Mouse (Mus musculus) heart, postnatal 0 days (tissue): Measurements from ENCODE around the gene Abat. TPM values are rescaled to one million over a fixed set of nuclear protein-coding genes. Genes with fewer than 3 reads are reported as not detected.

Experiments
- ATAC-seq: fragments of 200-750 bp; cut with Nextera tagmentation; 2 replicates; pipeline ENCODE4 v1.8.0; 2017; ENCODE audit warnings: low read depth, moderate number of reproducible peaks, moderate library complexity; ENCODE audit not compliant: insufficient read depth
- DNase-seq: peaks from one replicate; pipeline ENCODE4 v3.0.0-alpha.2; 2016; ENCODE audit warnings: low spot score
- H3K27ac ChIP-seq: fragments of 300-500 bp; sonication (generic); 2 replicates; pipeline ENCODE4 v1.5.1; 2014; ENCODE audit warnings: low read depth, mild to moderate bottlenecking
- H3K27me3 ChIP-seq: fragments of 300-500 bp; sonication (generic); 2 replicates; pipeline ENCODE4 v1.6.1; 2014; ENCODE audit warnings: low read length, mixed read lengths; ENCODE audit not compliant: control insufficient read depth, insufficient read depth
- H3K36me3 ChIP-seq: fragments of 300-500 bp; sonication (generic); replicated peaks from 2 replicates; pipeline ENCODE4 v1.6.1; 2014; ENCODE audit warnings: low read length, mixed read lengths; ENCODE audit not compliant: control insufficient read depth, insufficient read depth
- H3K4me1 ChIP-seq: fragments of 300-500 bp; sonication (generic); 2 replicates; pipeline ENCODE4 v1.6.1; 2014; ENCODE audit warnings: antibody characterized with exemption; ENCODE audit not compliant: control insufficient read depth, insufficient read depth
- H3K4me2 ChIP-seq: fragments of 300-500 bp; sonication (generic); 2 replicates; pipeline ENCODE4 v1.6.1; 2014; ENCODE audit warnings: low read depth, mild to moderate bottlenecking, low read length, moderate library complexity
- H3K4me3 ChIP-seq: fragments of 300-500 bp; sonication (generic); 2 replicates; pipeline ENCODE4 v1.5.1; 2014; ENCODE audit warnings: low read depth, low read length
- H3K9ac ChIP-seq: fragments of 300-500 bp; sonication (generic); replicated peaks from 2 replicates; pipeline ENCODE4 v1.6.1; 2014; ENCODE audit warnings: low read depth, low read length, mixed read lengths
- H3K9me3 ChIP-seq: fragments of 300-500 bp; sonication (generic); replicated peaks from 2 replicates; pipeline ENCODE4 v1.6.1; 2016; ENCODE audit warnings: low read length; ENCODE audit not compliant: control insufficient read depth
- CTCF ChIP-seq: IDR thresholded peaks from 2 replicates; pipeline ENCODE4 v1.5.1; 2016; ENCODE audit warnings: antibody characterized with exemption, control low read depth, low read depth
- EP300 ChIP-seq: IDR thresholded peaks from 2 replicates; pipeline ENCODE4 v1.6.1; 2016; ENCODE audit warnings: antibody characterized with exemption, low read depth
- WGBS: fragments of 180-500 bp; shearing (Covaris S2); extraction: QIAGEN DNeasy Blood & Tissue Kit; methylation state at CpG from one replicate; pipeline ENCODE4 v1.1.7; 2014; 5-methylcytosine and 5-hydroxymethylcytosine counted together
- polyA plus RNA-seq: library from polyadenylated mRNA; unstranded; fragments of >200 nt; fragmentation: Nextera tagmentation; extraction: Ambion mirVana; gene quantifications from 2 replicates; pipeline ENCODE4 v1.2.1, GENCODE M21; 2015
- total RNA-seq: library from RNA; depleted of rRNA; stranded (reverse); fragments of >200 nt; gene quantifications from 2 replicates; pipeline ENCODE4 v1.2.3, GENCODE M21; 2014; ENCODE audit warnings: low replicate concordance

Gene Abat
- total and polyA plus RNA-seq, 2 experiments from 2014 or later: 9.9 to 15.8 TPM

DNA sequence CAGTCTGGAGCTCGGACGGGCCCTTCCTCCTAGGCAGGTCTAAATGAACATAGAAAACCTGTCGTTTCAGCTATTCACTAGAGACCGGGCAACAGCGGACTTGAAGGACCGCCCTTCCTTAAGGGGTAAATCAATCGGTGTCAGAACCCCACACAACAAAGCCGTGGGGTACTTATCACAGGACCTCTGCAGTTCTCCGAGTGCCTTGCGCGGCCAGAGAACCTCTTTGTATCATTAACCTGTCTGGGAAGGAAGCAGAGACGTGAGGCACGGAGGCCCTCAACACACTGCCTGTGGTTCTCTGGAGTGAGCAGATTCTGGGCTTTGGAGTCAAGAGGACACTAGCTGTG lies 123.6 kb downstream of the Abat start:
- 0% methylated on average over 13 of the region's 13 CpGs for WGBS
- Histone ChIP-seq H3K4me2 (peak overlapping the region; percentile 82), H3K4me3 (peak overlapping the region; percentile 86), H3K4me1 (peaks cover 12% of the 10 kb centered on the region), H3K36me3 (peaks cover 4% of the 10 kb centered on the region; the same call in 1 of the 2 replicates), H3K9ac (peak overlapping the region; percentile 84), H3K9me3 (no peaks in the 10 kb centered on the region), H3K27me3 (no peaks in the 10 kb centered on the region), H3K27ac (peak overlapping the region; percentile 91)
- TF ChIP-seq CTCF: no peak
- TF ChIP-seq EP300: no peak
- ATAC-seq (no peak), DNase-seq (no peak)

DNA sequence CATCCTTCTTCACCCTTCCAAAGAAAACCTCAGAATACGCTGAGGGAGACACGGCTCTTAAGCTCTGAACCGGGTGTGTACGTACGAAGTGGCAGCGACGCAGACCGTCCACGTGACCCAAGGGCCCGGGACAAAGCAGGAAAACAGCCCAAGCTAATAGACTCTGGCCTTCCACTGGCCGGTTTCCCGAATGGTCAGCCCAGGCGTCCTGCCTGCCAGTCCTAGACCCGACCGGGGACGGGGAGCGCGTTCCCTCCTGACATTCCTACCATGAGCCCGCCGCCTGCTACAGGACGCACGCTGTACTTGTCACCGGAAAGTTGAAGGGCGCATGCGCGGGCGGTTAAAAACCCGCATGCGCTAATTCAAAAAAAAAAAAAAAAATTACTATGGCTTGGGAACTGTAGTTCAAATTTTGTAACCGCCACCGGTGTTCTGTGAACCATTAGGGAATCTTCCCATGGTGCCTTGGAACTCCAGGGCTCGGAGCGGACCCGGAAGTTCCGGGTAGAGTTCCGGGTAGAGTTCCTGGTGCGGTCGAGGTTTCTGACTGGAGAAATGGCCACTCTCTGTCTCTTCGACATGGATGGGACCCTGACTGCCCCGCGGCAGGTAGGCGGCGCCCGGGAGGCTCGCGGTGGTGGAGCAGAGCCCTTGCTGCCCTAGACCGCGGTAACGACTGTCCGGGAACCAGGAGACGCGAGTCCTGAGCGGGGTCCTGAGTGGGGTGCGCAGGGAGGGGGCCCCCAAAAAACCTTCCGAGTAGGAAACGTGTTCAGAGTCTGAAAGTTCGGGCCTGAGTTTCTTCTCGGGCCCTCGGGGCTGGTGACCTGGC lies 124.2 kb downstream of the Abat start, which contains the start of the genes Pmm2 and Tmem186:
Pmm2 (plus strand) TSS at position 458 of the 835 bp plus-strand sequence.
Tmem186 (minus strand) TSS at position 496 of the 835 bp plus-strand sequence.
- Histone ChIP-seq H3K4me3 (peak within 1 kb of the TSS; percentile 86), H3K9ac (peak within 1 kb of the TSS; percentile 84), H3K27me3 (no peaks in the 10 kb centered on the region), H3K4me2 (peak within 1 kb of the TSS; percentile 82), H3K9me3 (no peaks in the 10 kb centered on the region), H3K4me1 (peaks cover 12% of the 10 kb centered on the region), H3K36me3 (peaks cover under 1% of the 10 kb centered on the region), H3K27ac (peak within 1 kb of the TSS; percentile 91)
- ATAC-seq (peak; percentile 93), DNase-seq (peak; percentile 95)
- under 1% methylated on average over 59 of the region's 59 CpGs for WGBS
- TF ChIP-seq EP300 (peak; percentile 54; the same call in 1 of the 2 replicates), CTCF (0 out of 2 replicates have a peak, but pooled peaks have one; percentile 3)

DNA sequence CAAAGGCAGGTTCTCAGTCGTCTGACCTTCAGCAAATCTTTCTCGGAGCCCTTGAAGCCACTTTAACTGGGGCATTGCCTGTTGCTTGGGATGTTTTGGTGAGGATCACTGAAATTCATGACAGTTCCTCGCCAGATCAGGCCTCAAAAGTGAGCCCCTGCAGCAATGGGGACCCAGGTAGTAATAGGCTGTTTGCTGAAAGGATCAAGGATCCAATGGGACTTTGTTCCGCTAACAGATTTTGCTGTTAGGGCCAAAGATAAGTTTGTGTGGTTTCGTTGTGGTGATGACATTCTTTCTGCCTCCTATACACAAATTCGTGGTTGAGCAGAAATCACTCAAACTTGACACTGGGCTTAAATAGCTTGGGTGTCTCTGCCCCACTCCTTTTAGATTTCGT lies 124.9 kb downstream of the Abat start:
- Histone ChIP-seq H3K9me3 (no peaks in the 10 kb centered on the region), H3K27ac (peak overlapping the region; percentile 91), H3K9ac (peak overlapping the region; percentile 84), H3K36me3 (peaks cover 7% of the 10 kb centered on the region), H3K27me3 (no peaks in the 10 kb centered on the region), H3K4me2 (peak overlapping the region; percentile 82), H3K4me3 (peak overlapping the region; percentile 86), H3K4me1 (peaks cover 12% of the 10 kb centered on the region)
- 28% methylated on average over 7 of the region's 7 CpGs for WGBS
- TF ChIP-seq EP300 (no peak), CTCF (no peak)
- ATAC-seq: no peak
- DNase-seq: no peak

DNA sequence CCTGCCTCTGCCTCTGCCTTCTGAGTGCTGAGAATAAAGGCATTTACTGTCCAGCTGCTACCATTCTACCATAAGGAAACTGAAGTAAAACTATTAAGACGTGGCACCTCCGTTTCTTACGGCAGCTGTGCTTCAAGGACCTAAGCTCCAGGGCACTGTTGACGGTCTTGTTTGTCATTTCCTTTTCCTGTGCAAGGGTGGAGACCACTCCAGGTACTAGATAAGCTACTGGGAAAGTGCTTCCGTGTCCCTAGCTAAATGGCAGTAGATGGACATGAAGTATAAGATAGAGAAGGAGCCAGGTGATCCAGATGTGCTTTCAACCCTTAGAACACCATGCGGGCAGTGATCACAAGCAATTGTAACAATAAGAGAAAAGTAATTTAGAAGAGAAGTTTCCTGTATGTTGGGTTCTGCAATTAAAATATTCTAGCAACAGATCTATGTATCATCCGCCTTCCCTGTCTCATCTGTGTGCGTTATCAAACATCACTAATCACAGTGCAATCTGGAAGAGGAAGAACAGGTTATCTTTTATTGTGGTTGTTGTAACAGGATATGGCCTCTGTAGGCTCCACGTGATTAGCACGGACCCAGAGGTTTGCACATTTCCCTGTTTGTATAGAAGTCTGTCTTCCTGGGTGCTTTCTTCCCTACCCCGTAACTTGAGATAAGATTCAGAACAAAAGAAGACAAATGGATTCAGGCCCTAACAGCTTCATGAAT lies 126.4 kb downstream of the Abat start:
- Histone ChIP-seq H3K4me3 (no peak overlapping the region), H3K36me3 (peaks cover 21% of the 10 kb centered on the region), H3K4me1 (peaks cover 12% of the 10 kb centered on the region), H3K9me3 (no peaks in the 10 kb centered on the region), H3K27me3 (no peaks in the 10 kb centered on the region), H3K4me2 (no peak overlapping the region), H3K27ac (no peak overlapping the region), H3K9ac (no peak overlapping the region)
- no peak for DNase-seq
- no peak for ATAC-seq
- WGBS: 65% methylated on average over 11 of the region's 11 CpGs
- TF ChIP-seq EP300 (no peak), CTCF (no peak)

DNA sequence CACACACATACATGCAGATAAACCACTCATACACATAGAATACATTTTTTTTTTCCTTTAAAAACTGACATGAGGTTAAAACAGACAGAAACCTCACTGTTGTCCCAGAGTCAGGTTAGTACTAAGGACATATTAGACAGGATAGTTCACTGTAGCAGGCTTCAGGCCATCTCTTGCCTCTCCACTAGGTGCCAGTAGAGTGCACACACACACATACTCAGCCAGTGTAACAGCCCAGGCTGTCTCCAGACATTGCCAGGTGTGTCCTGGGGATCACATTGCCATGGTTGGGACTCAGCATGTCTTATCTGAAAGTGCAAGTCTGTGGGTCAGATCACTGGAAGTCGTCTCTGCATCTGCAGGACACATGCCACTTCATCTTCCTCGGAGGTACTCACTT lies 130.6 kb downstream of the Abat start:
- no peak overlapping the region for H3K4me2 ChIP-seq
- ATAC-seq (peak; percentile 87), DNase-seq (peak; percentile 32)
- H3K27me3 ChIP-seq: no peaks in the 10 kb centered on the region
- TF ChIP-seq EP300: no peak
- peak; percentile 75 for TF ChIP-seq CTCF
- peaks cover 62% of the 10 kb centered on the region for H3K36me3 ChIP-seq
- peaks cover 3% of the 10 kb centered on the region; the same call in 1 of the 2 replicates for H3K4me1 ChIP-seq
- no peaks in the 10 kb centered on the region for H3K9me3 ChIP-seq
- 57% methylated on average over 2 of the region's 2 CpGs for WGBS
- H3K27ac ChIP-seq: no peak overlapping the region
- no peak overlapping the region for H3K4me3 ChIP-seq
- H3K9ac ChIP-seq: no peak overlapping the region
